Mouse (Mus musculus): Measurements from ENCODE around the gene Mknk2. TPM values are rescaled to one million over a fixed set of nuclear protein-coding genes. Genes with fewer than 3 reads are reported as not detected.

Gene Mknk2
- polyA plus RNA-seq, 1 experiment from 2014 or later = 56.2 TPM

DNA sequence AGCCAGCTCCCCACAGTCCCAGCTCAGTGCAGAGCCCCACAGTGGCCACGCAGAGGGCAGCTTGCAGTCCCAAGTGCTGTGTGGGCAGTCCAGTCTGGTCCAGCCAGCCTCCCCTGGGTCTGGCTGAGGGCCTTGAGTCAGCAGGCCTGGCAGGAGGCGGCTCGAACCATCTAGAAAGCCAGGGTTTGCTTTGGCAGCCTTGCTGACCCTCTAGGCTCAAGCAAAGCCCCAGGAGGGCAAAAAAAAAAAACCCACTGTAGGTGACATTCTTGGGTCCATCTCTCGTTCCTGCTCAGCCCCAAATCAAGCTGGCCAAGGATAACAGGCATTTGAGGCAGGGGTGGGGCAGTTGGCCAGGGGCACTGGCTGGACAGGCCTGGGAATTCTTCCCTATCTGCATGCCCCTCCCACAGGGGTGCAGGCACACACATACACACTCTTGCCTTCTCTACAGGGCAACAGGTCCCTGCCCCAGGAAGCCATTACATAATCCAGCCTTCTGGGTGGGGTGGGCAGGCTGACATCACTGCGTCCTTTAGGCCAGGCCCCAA, 3.7 kb downstream of the Mknk2 start:
- 77% methylated on average over 5 of the region's 5 CpGs for WGBS

GRCm38 (mm10) chr10:80673690-80674089, 4.2 kb downstream of the Mknk2 start:
- no peak overlapping the region for H3K27ac ChIP-seq
- no peaks in the 10 kb centered on the region for H3K27me3 ChIP-seq
- H3K4me1 ChIP-seq (replicated peaks) = peaks cover 76% of the 10 kb centered on the region
- no peaks in the 10 kb centered on the region for H3K9me3 ChIP-seq
- peak overlapping the region; percentile 90 for H3K4me3 ChIP-seq
- peaks cover 34% of the 10 kb centered on the region for H3K36me3 ChIP-seq
- H3K9ac ChIP-seq = peak overlapping the region; percentile 99
- peak overlapping the region; percentile 98 for H3K4me2 ChIP-seq
- ATAC-seq (ENCODE audit: low FRiP score) = no peak
- 92% methylated on average over 3 of the region's 3 CpGs for WGBS

More for the DNA sequence above, 3.7 kb downstream of the Mknk2 start:
- peaks cover 29% of the 10 kb centered on the region for H3K36me3 ChIP-seq
- H3K27me3 ChIP-seq = no peaks in the 10 kb centered on the region
- peak overlapping the region; percentile 99 for H3K9ac ChIP-seq
- peaks cover 77% of the 10 kb centered on the region for H3K4me1 ChIP-seq (replicated peaks)
- H3K9me3 ChIP-seq = no peaks in the 10 kb centered on the region
- peak overlapping the region; percentile 98 for H3K4me2 ChIP-seq
- H3K27ac ChIP-seq = no peak overlapping the region
- H3K4me3 ChIP-seq = peak overlapping the region; percentile 90
- no peak for ATAC-seq (ENCODE audit: low FRiP score)

- no peak overlapping the region for H3K27ac ChIP-seq
- H3K36me3 ChIP-seq = peaks cover 50% of the 10 kb centered on the region
- H3K9ac ChIP-seq = peak overlapping the region; percentile 99
- H3K4me1 ChIP-seq (replicated peaks) = peaks cover 60% of the 10 kb centered on the region
- no peaks in the 10 kb centered on the region for H3K27me3 ChIP-seq
- ATAC-seq (ENCODE audit: low FRiP score) = no peak
- 79% methylated on average over 11 of the region's 11 CpGs for WGBS
- H3K4me3 ChIP-seq = no peak overlapping the region
- no peaks in the 10 kb centered on the region for H3K9me3 ChIP-seq
- H3K4me2 ChIP-seq = no peak overlapping the region
Measured at GRCm38 (mm10) chr10:80671936-80672690, 5.8 kb downstream of the Mknk2 start.

DNA sequence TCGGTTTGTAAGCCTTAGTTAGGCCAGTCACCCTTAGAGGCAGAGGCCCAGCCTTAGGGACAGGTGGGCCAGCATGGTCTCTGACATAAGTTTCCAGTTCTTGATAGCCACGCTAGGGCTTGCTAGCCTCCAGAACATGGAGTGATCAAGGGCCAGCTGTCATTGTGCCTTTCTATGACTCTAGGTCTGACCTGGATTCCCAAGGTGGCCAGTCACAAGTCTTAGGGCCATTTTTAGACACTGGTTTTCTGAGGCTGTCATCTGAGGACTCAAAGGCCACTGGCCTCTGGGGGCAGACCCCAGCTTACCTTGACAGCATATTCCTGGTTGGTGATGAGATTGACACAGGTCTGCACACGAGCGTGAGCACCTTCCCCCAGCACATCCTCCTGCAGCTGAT, 6.7 kb downstream of the Mknk2 start:
- Histone ChIP-seq H3K4me1 (replicated peaks) (peaks cover 58% of the 10 kb centered on the region), H3K36me3 (peaks cover 59% of the 10 kb centered on the region), H3K9me3 (no peaks in the 10 kb centered on the region), H3K27me3 (no peaks in the 10 kb centered on the region), H3K9ac (0 out of 2 replicates have a peak overlapping the region, but pooled peaks have one; percentile 99), H3K4me2 (no peak overlapping the region), H3K27ac (no peak overlapping the region), H3K4me3 (no peak overlapping the region)
- over 99% methylated on average over 4 of the region's 4 CpGs for WGBS
- ATAC-seq (ENCODE audit: low FRiP score) = no peak

GRCm38 (mm10) chr10:80670531-80670930, 7.4 kb downstream of the Mknk2 start:
- no peak overlapping the region for H3K4me3 ChIP-seq
- H3K9me3 ChIP-seq = no peaks in the 10 kb centered on the region
- no peak overlapping the region for H3K4me2 ChIP-seq
- 95% methylated on average over 2 of the region's 2 CpGs for WGBS
- ATAC-seq (ENCODE audit: low FRiP score) = no peak
- no peak overlapping the region for H3K27ac ChIP-seq
- peaks cover 66% of the 10 kb centered on the region for H3K36me3 ChIP-seq
- H3K4me1 ChIP-seq (replicated peaks) = peaks cover 65% of the 10 kb centered on the region
- peak overlapping the region; percentile 30; the same call in 1 of the 2 replicates for H3K9ac ChIP-seq
- no peaks in the 10 kb centered on the region for H3K27me3 ChIP-seq

DNA sequence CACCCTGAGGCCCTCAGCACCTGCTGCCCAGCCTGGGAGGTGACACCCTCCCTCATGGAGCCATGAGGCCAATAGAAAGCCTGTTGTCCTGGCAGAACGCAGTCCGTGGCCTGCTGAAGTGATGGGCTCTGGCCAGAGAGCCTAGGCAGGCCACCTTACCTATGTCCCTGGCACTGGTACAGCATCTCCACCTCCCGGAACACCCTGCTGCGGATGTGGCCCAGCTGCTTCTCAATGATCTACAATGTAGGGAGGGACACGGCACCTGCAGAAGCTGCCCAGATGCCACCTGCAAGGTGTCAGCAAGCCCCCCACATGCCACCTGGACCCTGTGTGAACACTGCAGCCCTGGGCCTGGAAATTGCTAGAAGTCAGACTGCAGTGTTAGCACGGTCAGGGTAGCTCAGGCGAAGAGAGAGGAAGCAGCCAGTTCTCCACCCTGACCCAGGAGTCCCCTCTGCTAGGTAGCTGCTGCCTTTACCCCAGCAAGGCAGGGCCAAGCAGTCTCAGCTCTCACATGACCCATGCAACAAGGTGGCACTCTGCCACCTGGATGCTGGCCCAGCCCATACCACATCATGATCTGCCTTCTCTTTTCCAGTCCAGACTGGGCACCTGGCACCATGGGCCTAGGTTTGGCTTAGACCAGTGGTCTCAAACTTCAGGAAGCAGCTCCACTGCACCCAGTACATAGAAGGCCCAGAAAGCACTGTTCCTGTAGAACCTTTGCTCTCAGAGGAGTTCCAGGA, 8.0 kb downstream of the Mknk2 start:
- no peak for ATAC-seq (ENCODE audit: low FRiP score)
- peaks cover 69% of the 10 kb centered on the region for H3K36me3 ChIP-seq

GRCm38 (mm10) chr10:80669018-80669417, 8.9 kb downstream of the Mknk2 start:
- ATAC-seq (ENCODE audit: low FRiP score) = no peak
- H3K27me3 ChIP-seq = no peaks in the 10 kb centered on the region
- no peak overlapping the region for H3K9ac ChIP-seq
- no peaks in the 10 kb centered on the region for H3K9me3 ChIP-seq
- no peak overlapping the region for H3K4me3 ChIP-seq
- peaks cover 62% of the 10 kb centered on the region for H3K4me1 ChIP-seq (replicated peaks)
- 93% methylated on average over 12 of the region's 12 CpGs for WGBS
- no peak overlapping the region for H3K4me2 ChIP-seq
- H3K27ac ChIP-seq = no peak overlapping the region
- peaks cover 69% of the 10 kb centered on the region for H3K36me3 ChIP-seq

More for the DNA sequence above, 8.0 kb downstream of the Mknk2 start:
- no peaks in the 10 kb centered on the region for H3K9me3 ChIP-seq
- H3K4me3 ChIP-seq = no peak overlapping the region
- peak overlapping the region; percentile 30; the same call in 1 of the 2 replicates for H3K9ac ChIP-seq
- H3K27me3 ChIP-seq = no peaks in the 10 kb centered on the region
- no peak overlapping the region for H3K4me2 ChIP-seq
- H3K27ac ChIP-seq = no peak overlapping the region
- H3K4me1 ChIP-seq (replicated peaks) = peaks cover 67% of the 10 kb centered on the region
- 97% methylated on average over 7 of the region's 7 CpGs for WGBS

DNA sequence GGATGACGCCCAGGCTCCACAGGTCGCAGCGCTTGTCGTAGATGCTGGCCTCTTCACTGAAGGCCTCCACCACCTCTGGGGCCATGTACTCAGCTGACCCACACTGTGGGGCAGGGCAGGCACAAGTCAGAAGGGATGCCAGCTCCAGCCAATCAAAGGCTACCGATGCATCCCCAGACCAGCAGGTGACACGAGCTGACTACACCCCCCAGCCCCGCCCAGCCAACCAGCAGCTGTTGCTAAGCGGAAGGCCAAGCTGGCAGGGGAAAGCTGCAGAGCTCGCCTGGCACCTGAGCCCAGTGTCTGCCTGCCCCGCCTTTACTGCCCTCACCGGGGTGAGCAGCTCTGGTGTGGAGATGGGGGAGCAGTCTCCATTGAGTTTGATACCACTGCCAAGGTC, 9.3 kb downstream of the Mknk2 start:
- no peak overlapping the region for H3K9ac ChIP-seq
- peaks cover 69% of the 10 kb centered on the region for H3K36me3 ChIP-seq
- 80% methylated on average over 11 of the region's 11 CpGs for WGBS
- no peaks in the 10 kb centered on the region for H3K27me3 ChIP-seq
- no peak overlapping the region for H3K27ac ChIP-seq
- H3K4me3 ChIP-seq = no peak overlapping the region
- no peaks in the 10 kb centered on the region for H3K9me3 ChIP-seq
- ATAC-seq (ENCODE audit: low FRiP score) = no peak
- peaks cover 61% of the 10 kb centered on the region for H3K4me1 ChIP-seq (replicated peaks)
- no peak overlapping the region for H3K4me2 ChIP-seq

DNA sequence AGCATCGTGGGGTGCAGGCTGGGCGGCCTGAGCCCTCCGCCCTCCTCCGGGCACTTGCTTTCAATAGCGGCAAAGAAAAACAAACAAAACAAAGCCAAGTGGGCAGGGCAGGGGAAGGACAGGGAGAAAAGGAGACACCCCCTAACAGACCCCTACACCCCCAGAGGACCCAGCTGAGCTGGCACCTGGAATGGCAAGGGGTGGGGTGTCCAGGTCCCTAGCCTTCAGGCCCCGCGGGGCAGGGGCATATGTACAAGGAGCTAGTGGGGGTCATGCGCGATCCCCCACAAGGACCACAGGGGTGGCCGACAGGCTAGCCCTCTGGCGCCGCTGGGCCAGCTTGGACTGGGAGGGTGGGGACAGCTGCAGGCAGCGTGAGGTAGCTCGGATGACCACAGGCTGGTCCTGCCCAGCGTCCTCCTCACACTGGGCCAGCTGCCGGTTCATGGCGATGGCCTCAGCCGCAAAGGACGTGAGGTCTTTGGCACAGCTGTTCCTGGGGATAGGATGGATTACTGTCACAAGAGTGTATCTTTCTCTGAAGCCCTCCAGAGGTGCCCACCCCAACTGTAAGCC, 11.0 kb downstream of the Mknk2 start:
- H3K9ac ChIP-seq = no peak overlapping the region
- H3K9me3 ChIP-seq = no peaks in the 10 kb centered on the region
- 82% methylated on average over 19 of the region's 19 CpGs for WGBS
- H3K4me1 ChIP-seq (replicated peaks) = peaks cover 50% of the 10 kb centered on the region
- no peak overlapping the region for H3K27ac ChIP-seq
- H3K4me3 ChIP-seq = no peak overlapping the region
- H3K36me3 ChIP-seq = peaks cover 67% of the 10 kb centered on the region
- no peak overlapping the region for H3K4me2 ChIP-seq
- ATAC-seq (ENCODE audit: low FRiP score) = no peak
- H3K27me3 ChIP-seq = no peaks in the 10 kb centered on the region

- no peak overlapping the region for H3K27ac ChIP-seq
- H3K4me2 ChIP-seq = no peak overlapping the region
- WGBS = 77% methylated on average over 10 of the region's 10 CpGs
- H3K36me3 ChIP-seq = peaks cover 59% of the 10 kb centered on the region
- peaks cover 42% of the 10 kb centered on the region for H3K4me1 ChIP-seq (replicated peaks)
- H3K4me3 ChIP-seq = no peak overlapping the region
- H3K9me3 ChIP-seq = no peaks in the 10 kb centered on the region
- H3K9ac ChIP-seq = peak overlapping the region; percentile 35; the same call in 1 of the 2 replicates
- no peaks in the 10 kb centered on the region for H3K27me3 ChIP-seq
- no peak for ATAC-seq (ENCODE audit: low FRiP score)
Measured at GRCm38 (mm10) chr10:80665981-80666733, 11.8 kb downstream of the Mknk2 start.

GRCm38 (mm10) chr10:80665459-80665858, 12.5 kb downstream of the Mknk2 start:
- no peak overlapping the region for H3K27ac ChIP-seq
- no peak overlapping the region for H3K4me3 ChIP-seq
- no peak for ATAC-seq (ENCODE audit: low FRiP score)
- H3K27me3 ChIP-seq = no peaks in the 10 kb centered on the region
- 64% methylated on average over 4 of the region's 4 CpGs for WGBS
- H3K36me3 ChIP-seq = peaks cover 52% of the 10 kb centered on the region
- H3K9me3 ChIP-seq = no peaks in the 10 kb centered on the region
- H3K4me1 ChIP-seq (replicated peaks) = peaks cover 38% of the 10 kb centered on the region
- no peak overlapping the region for H3K9ac ChIP-seq
- H3K4me2 ChIP-seq = no peak overlapping the region

Data from hindbrain, embryonic 13.5 days (tissue).